Mouse (Mus musculus) midbrain, embryonic 15.5 days (tissue): ENCODE measurements at regions not wholly inside any gene's neighbourhood (a gene's known extent, or its start where the extent isn't known, plus 50 kb on each side); places are given as distances from the start of the nearest gene placed in this dataset.
"Not testable (repeated sequence)": the region's sequence is repeated elsewhere in the genome, so short reads cannot be mapped to it uniquely, and the experiment has no call there.

Source experiments
- ATAC-seq: fragments of 200-750 bp; cut with Nextera tagmentation; replicated peaks from 2 replicates; pipeline ENCODE4 v1.8.0; 2017; ENCODE audit warnings: moderate TSS enrichment
- H3K27ac ChIP-seq: fragments of 300-500 bp; sonication (generic); 2 replicates; pipeline ENCODE4 v1.5.1; 2015; ENCODE audit warnings: mild to moderate bottlenecking, inconsistent platforms
- H3K27me3 ChIP-seq: fragments of 300-500 bp; sonication (generic); replicated peaks from 2 replicates; pipeline ENCODE4 v1.6.1; 2015; ENCODE audit warnings: inconsistent platforms
- H3K36me3 ChIP-seq: fragments of 300-500 bp; sonication (generic); replicated peaks from 2 replicates; pipeline ENCODE4 v1.6.1; 2015; ENCODE audit warnings: inconsistent platforms
- H3K4me1 ChIP-seq: fragments of 300-500 bp; sonication (generic); 2 replicates; pipeline ENCODE4 v1.6.1; 2015; ENCODE audit warnings: inconsistent platforms
- H3K4me2 ChIP-seq: fragments of 300-500 bp; sonication (generic); 2 replicates; pipeline ENCODE4 v1.6.1; 2015; ENCODE audit warnings: inconsistent platforms, mild to moderate bottlenecking, moderate library complexity
- H3K4me3 ChIP-seq: fragments of 300-500 bp; sonication (generic); 2 replicates; pipeline ENCODE4 v1.5.1; 2015; ENCODE audit warnings: mild to moderate bottlenecking, inconsistent platforms
- H3K9ac ChIP-seq: fragments of 300-500 bp; sonication (generic); 2 replicates; pipeline ENCODE4 v1.6.1; 2015; ENCODE audit warnings: mild to moderate bottlenecking, inconsistent platforms
- H3K9me3 ChIP-seq: fragments of 300-500 bp; sonication (generic); 2 replicates; pipeline ENCODE4 v1.6.1; 2016; ENCODE audit warnings: inconsistent platforms
- WGBS: fragments of 180-500 bp; shearing (Covaris S2); methylation state at CpG from one replicate; pipeline ENCODE4 v1.1.7; 2015; ENCODE audit warnings: mixed read lengths; 5-methylcytosine and 5-hydroxymethylcytosine counted together

GRCm38 (mm10) chr13:4348890-4349289 is 69.7 kb upstream of the Akr1c12 start:
- H3K4me3 ChIP-seq, result no peak overlapping the region
- H3K27ac ChIP-seq, result no peak overlapping the region
- no peaks in the 10 kb centered on the region for H3K27me3 ChIP-seq
- H3K4me2 ChIP-seq, result no peak overlapping the region
- 57% methylated on average over 1 of the region's 1 CpGs for WGBS
- no peaks in the 10 kb centered on the region for H3K9me3 ChIP-seq
- no peaks in the 10 kb centered on the region for H3K36me3 ChIP-seq
- no peak for ATAC-seq
- no peaks in the 10 kb centered on the region for H3K4me1 ChIP-seq
- H3K9ac ChIP-seq, result no peak overlapping the region

- no peak overlapping the region for H3K9ac ChIP-seq
- no peak overlapping the region for H3K27ac ChIP-seq
- no peak overlapping the region for H3K4me2 ChIP-seq
- H3K4me3 ChIP-seq, result no peak overlapping the region
- 64% methylated on average over 3 of the region's 3 CpGs for WGBS
- H3K27me3 ChIP-seq, result no peaks in the 10 kb centered on the region
- ATAC-seq, result no peak
- H3K36me3 ChIP-seq, result no peaks in the 10 kb centered on the region
- H3K4me1 ChIP-seq, result no peaks in the 10 kb centered on the region
- no peaks in the 10 kb centered on the region for H3K9me3 ChIP-seq
Measured at GRCm38 (mm10) chr13:4350601-4351000, 71.4 kb upstream of the Akr1c12 start.

GRCm38 (mm10) chr13:4376654-4377053 is 57.5 kb upstream of the Akr1c6 start:
- H3K27me3 ChIP-seq, H3K4me1 ChIP-seq, H3K27ac ChIP-seq, H3K36me3 ChIP-seq, H3K9me3 ChIP-seq, H3K9ac ChIP-seq: not testable (repeated sequence)
- peak; percentile 62; the same call in 1 of the 2 replicates for ATAC-seq
- peak overlapping the region; percentile 25; the same call in 1 of the 2 replicates for H3K4me3 ChIP-seq
- H3K4me2 ChIP-seq, result peak overlapping the region; percentile 48
- 17% methylated on average over 8 of the region's 8 CpGs for WGBS
